Mouse (Mus musculus) right cerebral cortex, postnatal 25 days (tissue): ENCODE measurements around the gene Armc9.

Experiments
- DNase-seq: peaks from one replicate; pipeline ENCODE4 v3.0.0; 2022

The Armc9 gene

DNA sequence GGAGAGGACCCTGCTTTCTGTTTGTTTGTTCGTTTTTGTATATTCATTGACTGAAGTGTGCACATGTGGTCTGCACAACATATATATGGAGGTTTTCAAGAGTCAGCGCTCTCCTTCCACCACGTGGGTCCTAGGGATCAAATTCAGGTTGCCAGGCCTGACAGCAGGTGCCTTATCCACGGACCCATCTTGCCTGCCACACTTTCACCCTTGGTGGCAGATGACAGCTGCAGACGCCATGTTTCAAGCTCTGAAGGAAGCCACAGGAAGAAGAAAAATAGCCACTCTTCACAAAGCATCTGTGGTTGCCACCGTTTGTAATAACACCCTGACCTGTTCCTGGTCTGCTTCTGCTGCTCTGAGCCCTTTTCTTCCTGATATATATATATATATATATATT, 130.7 kb downstream of the Armc9 start:
- no peak for DNase-seq

DNA sequence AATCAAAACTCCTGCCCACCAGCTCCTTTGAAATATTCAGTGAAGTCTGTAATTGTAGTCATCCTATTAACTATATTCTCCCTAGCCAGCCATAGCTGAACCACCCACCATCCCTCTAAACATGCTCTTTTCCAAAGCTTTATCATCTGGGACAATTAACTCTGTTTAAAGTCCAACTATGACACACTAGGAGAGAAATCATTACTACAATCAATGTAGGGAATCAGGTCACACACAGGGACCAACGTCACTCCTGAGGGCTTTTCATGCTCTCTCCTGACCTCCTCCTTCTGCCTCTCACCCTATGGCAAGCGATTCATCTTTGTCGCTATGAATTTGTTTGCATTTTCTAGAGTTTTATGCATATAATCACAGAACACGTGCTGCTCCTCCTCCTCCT, 132.9 kb downstream of the Armc9 start:
- DNase-seq: no peak

DNA sequence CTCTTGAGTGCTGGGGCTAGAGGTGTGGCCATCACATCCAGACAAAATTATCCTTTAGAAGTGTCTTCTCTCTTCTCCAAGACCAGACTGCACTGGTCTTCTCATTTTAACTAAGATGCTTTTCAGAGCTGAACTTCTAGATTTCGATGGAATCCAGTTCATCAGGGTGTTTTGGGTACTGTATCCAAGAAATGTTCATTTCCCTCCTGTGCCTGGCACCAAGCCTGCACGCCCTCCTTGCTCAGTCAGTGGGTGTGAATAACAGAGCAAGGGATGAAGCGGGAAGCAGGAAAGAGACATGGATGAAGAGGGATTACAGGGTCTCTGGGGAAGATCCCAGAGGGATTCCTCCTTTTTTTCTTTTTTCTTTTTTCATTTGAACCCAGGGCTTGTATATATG, 135.9 kb downstream of the Armc9 start:
- DNase-seq: no peak

DNA sequence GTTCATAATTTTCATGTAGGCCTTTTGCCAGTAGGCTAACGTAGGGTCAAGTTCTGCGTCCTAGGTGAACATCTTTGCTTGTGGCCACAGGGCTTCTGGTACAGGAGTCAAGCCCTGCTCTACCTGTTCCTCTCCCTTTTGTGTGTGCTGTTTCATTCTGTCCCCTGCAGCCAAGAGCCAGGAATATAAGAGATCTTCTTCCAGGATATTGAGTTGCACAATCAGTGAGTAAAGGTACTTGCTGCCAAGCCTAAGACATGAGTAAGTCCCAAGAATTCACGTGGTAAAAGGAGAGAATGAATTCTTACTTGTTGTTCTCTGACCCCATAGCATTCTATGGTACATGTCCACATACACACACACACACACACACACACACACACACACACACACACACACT, 138.5 kb downstream of the Armc9 start:
- DNase-seq: no peak

DNA sequence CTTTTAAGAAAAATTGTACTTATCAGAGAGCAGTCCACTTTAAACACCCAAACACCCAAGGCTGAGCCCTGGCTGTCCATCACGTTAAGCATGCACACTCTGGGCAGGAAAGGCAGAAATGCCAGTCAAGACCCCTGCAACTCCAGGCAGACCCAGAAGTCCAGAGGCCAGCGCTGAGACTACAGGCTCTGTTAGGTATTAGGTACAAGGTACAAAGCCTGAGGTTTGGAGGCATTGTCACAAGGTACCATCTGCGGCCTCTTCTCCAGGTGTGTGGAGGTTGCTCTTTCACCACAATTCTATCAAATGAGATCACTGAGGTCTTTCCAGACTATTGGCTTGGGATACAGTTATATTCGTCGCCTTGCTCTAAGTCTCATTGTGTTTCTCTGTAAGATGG, 139.3 kb downstream of the Armc9 start:
- no peak for DNase-seq

DNA sequence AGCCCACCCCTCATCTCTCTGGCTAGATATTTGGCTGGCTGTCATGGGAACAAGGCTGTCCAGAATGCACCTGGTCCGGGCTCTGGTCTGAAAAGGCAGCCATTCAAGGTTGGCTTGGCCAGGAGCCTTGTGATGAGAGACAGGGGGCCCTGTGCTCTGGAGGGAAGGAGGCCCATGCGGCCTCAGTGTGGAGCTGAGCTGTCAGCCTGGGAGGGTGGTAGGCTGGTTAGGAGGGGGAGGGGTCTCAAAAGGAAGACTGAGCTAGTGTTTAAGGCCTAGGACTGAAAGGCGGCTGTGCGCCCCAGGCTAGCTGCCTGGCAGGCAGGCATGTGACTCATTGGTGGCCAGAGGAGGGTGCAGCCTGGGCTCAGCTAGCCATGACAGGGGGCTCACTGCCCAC, 139.9 kb downstream of the Armc9 start:
- no peak for DNase-seq

DNA sequence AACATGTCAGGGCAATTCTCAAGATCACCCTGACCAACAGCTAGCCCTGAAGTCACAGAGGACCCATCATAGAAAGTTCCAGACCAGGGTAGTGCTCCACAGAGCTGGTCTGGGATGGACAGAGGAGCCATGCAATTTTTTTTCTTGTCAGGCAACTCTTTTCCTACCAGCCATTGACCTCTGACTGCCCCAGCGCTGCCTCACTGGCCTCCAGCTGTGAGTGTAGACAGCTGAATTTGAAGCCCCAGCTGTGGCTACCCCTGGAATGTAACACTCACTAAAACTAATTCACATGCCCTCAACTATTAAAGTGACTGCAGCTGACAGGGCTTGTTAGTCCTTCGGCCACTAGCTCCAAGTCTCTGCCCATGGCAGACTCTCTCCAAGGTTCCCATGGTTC, 145.5 kb downstream of the Armc9 start:
- DNase-seq: no peak

DNA sequence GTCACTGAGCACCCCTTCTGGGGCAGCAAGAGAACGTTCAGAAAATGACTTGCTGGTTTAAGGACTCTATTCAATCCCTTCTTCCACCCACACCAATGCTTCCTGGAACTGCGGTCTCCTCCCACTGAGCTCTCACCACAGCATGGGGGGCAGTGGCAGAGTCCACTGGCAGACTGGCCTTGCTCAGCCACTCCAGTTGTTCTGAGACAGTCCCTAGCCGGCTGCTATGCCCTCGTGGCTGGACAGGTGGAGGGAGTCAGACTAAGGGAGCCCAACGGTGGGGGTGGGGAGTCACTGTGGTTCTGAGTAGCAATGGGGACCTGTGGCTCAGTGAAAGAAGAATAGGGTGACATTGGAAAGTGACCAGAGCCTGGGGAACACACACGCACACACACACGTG, 146.2 kb downstream of the Armc9 start:
- no peak for DNase-seq

DNA sequence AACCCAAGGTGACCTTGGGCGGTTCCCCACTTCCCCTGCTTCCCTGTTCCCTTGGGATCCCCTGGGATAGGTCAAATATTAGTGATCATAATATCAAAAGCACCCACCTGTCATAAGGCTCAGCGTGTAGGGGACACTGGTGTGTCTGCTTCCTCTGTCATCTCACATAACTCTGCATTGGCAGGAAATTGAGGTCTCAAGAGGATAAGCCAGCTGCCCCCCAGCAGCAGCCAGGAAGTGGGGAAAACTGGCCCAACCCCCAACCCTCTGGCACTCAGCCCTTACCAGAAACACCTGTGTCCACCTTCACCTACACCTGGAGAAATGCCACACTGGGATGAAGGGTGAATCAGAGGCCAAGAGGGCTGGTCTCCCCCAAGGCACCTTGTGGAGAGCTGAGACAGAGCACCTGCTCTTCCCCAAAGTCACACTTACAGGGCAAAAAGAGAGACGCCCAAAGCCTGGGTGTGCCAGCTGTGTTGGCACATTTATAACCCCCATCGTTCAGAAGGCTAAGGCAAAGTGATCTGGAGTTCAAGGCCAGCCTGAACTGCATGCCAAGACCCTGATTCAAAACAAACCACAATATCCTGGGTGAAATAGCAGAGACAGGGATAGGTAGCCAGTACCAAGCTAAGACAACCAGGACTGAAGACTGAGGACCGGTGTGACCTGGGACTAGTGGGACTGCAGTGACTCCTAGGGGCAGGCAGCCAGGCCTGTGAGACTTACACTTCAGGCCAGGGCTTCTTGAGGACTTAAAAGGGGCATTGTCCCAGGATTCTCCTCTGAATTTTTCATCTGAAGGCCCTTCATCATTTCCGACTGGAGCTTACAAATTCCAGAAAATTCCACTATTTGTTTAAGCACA, 146.9 kb downstream of the Armc9 start:
- no peak for DNase-seq

DNA sequence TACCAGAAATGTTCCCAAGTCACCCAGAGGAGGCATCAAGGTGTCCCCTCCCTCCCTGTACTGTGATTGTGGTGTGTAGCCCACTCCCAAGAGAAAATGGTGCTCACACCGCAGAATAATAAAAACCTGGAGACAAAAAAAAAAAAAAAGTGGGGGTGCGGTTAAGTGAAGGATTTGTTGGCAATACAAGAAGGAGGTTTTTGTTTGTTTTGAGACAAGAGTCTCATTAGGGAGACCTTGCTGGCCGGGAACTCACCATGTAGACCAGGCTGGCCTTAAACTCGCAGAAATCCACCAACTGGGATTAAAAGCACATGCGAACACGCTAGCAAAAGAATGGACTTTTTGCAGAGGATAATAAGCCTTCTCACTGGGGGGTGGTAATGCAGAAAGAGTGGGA, 148.0 kb downstream of the Armc9 start, which contains the start of gene B3gnt7:
B3gnt7 (plus strand) TSS at position 301 of the 400 bp plus-strand sequence.
- no peak for DNase-seq

DNA sequence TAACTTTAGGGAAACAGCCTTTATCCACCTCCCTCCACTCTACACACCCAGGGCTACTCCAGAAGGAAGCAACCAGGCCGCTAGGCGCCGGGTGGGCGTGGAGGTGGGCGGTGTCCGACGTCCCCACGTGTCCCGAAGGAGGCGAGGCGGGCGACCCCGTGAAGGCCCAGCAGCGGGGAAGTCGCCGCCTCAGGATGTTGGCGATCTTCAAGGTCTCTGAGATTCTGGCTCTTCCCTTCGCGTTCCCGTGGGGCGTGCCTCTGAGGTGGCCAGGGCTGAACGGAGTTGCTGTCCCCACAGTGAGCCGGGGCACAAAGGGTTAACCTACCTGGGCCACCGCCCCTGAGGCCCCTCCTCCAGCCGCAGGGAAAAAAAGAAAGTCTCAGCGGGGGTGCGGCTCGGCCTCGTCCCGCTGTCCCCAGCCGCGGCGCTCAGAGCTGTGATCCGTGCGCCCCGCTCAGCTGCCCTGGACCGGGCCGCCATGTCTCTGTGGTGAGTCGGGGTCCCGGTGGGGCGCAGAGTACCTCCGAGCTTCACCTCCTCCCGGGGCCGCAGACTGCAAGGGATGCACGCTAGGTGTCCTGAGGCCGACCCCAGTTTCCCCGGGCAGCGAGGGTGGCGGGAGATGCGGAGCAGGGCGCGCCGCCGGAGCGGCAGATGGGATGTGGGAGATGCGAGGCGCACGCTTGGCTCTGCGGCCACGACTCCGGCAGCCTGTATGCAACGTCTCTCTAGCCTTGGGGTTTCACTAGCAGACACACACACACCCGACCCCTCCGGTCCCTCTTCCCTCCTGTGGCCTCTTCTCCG, 148.7 kb downstream of the Armc9 start:
- peak; percentile 45 for DNase-seq

DNA sequence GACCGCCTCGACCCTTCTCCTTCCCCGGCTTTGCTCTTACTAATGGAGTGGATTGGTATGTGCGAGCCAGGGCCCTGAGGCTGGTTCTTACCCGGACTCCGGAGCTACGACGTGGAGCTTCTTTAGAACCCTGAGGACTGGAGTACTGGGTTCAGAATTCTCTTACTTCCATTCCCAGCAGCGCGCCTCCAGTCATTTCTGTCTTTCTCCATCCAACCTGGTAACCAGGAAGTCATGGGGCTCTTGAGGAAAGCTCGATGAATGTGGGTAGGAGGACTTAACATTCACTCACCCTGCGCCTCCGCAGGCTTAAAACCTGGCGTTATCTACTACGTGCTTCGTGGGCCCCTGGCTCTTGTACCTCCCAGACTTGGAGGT, 149.3 kb downstream of the Armc9 start:
- DNase-seq: no peak

DNA sequence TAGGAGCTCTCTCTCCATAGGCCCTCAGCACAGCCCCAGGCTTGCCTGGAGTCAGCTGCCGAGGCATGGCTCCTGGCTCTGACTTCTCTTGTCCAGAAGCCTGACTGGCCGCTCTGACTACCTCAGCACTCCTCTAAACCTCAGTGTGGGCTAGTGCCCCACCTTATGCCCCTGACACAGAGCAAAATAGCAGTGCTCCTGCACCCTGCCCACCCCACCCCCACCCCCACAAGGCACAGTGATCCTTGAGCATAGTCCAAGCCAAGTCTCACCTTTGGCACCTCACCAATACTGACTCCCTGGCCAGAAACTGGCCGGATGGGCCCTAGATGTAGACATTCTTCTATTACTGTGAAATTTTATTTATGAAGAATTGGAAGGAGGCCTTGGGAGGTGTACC, 152.1 kb downstream of the Armc9 start:
- no peak for DNase-seq

DNA sequence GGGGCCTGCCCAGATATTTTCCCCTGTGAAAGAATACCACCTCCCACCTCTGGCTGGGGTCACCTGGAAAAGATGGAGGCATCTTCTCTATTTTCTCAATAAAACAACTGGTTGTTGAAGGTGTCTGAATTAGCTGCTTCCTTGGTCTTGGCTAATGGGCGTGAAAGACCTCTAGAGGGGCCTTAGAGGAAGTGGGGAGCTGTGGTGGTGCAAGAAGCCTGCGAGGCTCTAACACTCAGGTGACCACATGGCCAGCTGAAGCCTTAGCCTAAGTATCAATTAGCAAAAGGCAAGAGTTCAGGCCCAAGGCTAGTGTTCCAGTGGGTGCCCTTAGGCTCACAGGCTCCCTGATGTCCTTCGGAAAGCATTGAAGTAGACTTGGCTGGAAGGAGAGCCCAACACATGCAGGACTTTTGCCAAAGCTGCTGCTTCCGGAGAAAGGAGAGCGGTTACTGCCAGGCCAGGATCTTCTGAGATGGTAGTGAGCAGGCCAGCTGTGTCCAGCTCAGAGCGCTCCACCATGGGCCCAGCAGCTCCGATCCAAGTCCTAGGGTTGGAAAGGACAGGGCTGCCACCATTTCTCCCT, 152.7 kb downstream of the Armc9 start:
- DNase-seq: no peak

DNA sequence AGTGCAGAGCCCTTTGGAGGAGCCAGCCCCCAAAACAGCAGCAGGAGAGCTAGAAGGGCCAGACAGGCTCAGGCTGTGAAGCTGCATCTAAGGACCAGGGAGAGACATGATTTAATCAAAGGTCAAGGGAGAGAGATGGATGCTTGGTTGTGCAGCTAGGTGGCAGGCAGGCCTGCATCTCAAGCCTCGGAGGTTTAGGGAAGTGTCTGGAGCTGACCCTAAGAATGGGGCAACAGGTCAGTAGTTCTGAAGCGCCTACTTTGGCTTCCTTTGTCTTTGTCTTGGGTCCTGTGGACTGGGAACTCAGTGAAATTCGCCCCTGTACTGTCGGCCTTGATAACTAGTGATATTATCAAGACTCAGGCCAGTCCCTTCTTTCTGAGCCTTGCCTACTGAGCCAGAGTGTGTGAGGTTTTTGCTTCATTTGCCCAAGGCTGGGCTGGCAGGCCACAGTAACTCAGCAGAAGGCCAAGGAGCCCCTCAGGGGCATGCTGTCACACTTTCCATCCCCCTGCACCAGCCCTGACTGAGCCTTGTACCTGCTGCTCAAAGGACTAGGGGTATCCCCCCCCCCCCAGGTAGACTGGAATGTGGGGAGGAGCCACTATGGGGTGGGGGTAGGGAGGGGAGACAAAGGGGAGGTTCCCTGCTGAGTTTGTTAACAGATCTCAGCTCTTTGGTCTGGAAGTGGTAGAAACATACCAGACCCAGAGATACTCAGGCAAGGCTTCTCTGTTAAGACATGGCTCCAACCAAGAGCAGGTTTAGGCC, 153.5 kb downstream of the Armc9 start:
- no peak for DNase-seq

DNA sequence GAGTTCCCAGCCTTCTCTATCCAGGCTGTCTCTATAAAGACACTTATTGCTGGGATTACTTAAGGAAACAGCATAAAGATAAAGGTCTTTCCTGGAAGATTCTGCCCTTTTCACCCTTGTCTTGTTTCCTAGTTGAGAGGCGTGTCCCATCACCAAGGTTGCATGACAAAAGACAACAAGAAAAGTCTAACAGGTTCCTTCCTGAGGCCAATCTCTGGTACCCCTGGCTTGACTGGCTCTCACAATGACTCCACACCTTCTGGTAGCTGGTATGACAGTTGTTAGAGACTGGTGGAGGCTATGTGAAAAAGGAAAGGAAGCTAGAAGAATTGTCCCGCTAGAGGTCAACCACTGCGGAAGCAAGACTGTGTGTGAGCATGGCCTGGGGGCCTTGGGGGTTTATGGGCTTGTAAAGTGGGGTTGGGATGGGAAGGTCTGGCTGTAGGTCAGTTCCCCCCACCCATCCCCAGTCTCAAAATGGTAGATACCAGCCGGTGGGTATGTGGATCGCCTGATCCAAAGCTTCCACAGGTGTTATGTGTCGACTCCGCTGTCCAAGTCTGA, 154.8 kb downstream of the Armc9 start:
- no peak for DNase-seq

DNA sequence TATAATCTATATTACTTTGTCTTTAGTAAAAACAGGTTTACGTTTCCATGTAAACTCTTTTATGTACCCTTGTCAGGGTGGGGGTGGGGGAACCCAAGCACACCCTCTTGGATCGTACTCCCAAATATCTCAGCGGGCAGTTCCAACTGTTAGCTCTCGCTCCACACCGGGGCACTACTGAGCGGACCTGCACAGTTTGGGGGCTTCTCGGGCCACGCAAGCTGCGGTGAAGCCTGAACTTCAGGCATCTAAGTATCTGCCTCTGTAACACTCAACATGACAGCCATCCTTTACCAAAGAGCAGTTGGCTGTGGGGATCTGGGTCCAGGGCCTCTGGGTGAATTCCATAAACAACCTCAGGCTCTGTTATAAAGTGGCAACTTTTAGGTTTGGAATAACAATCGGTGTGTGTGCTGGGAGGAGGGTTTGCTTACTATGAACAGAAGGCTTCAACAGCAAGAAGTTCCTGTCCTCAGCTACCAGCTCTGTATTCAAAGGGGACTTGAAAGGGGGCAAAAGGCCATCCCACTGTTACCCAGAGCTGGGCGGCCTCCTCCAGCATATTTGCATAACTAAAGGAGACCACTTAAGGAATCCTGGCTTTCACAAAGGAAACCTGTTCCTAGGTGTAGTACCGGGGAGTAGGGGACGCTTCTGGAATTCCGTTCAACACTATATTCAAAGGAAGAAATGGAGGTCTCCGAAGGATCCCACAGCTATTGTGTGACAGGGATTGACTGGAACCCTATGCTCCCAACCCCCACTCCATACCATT, 156.1 kb downstream of the Armc9 start:
- DNase-seq: no peak

DNA sequence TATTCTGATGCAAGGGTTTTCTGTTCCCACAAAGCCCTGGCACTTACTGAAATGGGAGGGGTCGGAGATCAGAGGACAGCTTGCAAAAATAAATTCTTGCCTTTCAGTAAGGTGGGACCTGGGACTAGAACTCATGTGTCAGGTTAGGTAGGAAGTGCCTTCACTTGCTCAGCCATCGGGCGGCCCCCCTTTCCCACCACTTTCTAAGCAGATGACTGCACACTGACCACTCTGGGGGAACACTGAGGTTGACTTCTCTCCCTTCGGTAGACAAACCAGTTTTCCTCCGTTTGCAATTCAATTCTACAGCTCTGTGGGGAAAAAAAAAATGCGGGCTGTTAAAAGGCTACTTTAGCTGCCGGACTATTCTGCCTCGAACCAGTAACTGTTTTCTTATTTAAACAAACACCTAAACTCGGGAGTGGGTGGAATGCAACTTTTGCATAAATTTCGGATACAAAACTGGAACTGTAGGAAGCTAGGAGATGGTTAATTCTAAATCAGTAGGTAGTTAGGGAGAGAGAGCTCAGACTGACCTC, 157.0 kb downstream of the Armc9 start:
- no peak for DNase-seq

DNA sequence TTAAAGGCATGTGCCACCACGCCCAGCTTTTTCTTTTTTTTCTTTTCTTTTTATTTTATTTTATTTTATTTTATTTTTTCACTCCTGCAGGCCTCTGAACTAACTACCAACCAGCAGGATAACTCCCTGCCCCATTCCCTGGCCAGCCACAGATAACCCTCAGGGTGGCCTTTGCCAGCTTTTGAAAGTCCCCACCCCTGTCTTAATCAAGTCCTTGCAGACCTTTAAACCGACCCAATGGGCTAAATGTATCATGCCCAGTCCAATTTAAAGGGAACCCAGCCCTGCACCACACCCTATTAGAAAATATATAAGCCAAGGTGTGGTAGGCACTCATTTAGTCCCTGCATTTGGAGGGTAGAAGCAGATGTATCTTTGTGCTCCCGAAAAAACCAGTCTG, 157.7 kb downstream of the Armc9 start:
- no peak for DNase-seq

DNA sequence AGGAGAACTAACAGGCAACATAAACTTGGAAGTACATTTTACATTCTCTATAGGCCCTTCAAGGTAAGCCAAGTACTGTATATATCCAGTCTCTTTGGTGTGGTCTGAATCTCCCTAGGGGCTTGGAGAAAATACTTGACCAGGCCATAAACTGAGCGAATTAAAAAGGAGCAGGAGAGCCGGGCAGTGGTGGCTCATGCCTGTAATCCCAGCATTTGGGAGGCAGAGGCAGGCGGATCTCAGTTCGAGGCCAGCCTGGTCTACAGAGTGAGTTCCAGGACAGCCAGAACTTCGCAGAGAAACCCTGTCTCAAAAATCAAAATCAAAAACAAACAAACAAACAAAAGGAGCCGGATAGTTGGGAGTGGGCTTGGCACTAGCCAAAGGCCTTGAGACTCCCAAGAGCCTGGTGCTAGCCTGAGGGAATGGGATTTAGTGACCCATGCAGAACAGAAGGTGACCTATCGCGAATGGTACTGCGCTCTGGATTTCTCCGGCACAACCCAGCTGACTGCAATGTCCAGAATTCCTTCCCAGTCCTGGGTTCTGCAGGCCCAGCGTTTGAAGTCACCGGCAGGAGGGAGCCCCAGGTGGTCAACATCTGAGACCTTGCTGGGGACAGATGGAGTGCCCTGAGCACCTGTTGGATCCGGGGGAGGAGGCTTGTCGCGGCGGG, 158.7 kb downstream of the Armc9 start:
- no peak for DNase-seq

DNA sequence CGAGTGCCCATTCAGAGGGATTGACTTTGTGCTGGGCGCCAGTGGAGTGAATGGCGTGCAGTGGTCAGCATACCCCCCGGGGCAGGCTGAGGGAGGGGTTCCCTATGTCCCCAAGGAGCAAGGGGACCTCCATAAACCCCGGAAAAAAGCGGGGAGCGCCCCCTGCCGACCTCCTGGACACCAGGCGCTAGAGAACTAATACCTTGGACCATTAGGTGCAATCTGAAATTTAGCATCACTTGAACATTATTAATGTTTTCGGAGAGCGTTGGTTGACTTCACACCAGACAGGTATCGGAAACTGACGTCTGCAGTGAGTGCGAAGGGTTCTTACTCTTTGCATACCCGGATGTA, 159.2 kb downstream of the Armc9 start:
- DNase-seq: no peak
